Comparison of ENCODE assay signal across 7 mouse cellular contexts in the genomic region with DNA sequence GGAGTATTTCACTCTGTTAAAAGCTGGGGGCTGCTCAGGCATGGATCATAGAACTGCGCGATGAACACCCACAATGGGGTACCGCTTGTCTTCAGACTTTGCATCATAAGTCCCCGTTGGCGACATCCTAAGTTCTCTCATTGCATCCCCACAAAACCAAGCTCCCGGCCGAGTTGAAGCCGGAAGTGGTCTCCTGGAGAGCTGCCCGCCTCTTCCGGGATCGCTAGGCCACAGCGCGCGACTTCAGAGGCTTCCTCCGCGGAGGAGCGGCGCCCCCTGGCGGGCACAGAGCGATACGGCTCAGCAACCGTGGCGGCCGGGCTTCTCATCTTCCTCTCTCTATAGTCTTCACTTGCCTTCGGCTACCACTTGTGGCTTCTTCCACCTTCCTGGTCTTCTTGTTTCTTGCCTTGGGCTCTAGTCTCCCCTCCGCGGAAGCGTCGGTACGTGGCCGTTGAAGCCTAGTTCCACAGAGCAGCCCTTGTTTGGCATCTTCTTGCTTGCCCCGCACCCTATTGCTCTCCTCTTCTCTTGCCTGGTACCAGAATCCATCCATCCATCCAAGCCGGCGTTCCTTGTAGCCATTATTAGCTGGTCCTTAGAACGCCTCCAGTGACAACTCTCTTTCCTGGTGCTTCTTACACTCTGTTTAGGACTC. TPM values are rescaled to one million over a fixed set of nuclear protein-coding genes. Genes with fewer than 3 reads are reported as not detected.
DNase-seq lines count a peak whose midpoint lies in the region; ATAC-seq and TF ChIP-seq lines count a peak whose summit lies in the region.

No protein-coding gene starts in this region.

- DNase-seq in adrenal gland, adult 8-10 months = peak; percentile 82
- DNase-seq in embryo, embryonic 9.5 days (ENCODE audit: extremely low spot score) = peak; percentile 89
- peak; percentile 84 for DNase-seq in kidney, adult 11 months
- DNase-seq in limb, embryonic 11.5 days (ENCODE audit: low spot score) = peak; percentile 97

- 6% methylated on average over 35 of the region's 35 CpGs for WGBS in limb, embryonic 11.5 days
- WGBS in midbrain, embryonic 13.5 days = 5% methylated on average over 35 of the region's 35 CpGs
- WGBS in small intestine, adult 2 months = 3% methylated on average over 35 of the region's 35 CpGs

- no peaks in the 10 kb centered on the region for H3K36me3 ChIP-seq in limb, embryonic 11.5 days (ENCODE audit: control insufficient read depth, insufficient read depth, low read length)
- no peaks in the 10 kb centered on the region for H3K36me3 ChIP-seq in midbrain, embryonic 13.5 days
- H3K36me3 ChIP-seq in small intestine, adult 2 months (ENCODE audit: control insufficient read depth, insufficient read depth, low read length) = no peaks in the 10 kb centered on the region

- no peaks in the 10 kb centered on the region for H3K9me3 ChIP-seq in limb, embryonic 11.5 days (ENCODE audit: control insufficient read depth, low read length)
- H3K9me3 ChIP-seq in midbrain, embryonic 13.5 days = no peaks in the 10 kb centered on the region

- TF ChIP-seq CTCF in small intestine, adult 2 months (IDR thresholded peaks at IDR 0.05; ENCODE audit: extremely low read depth, insufficient read length, insufficient replicate concordance, low read depth, low read length) = peak; percentile 96

- H3K9ac ChIP-seq in limb, embryonic 11.5 days (ENCODE audit: low read length) = peak overlapping the region; percentile 58
- H3K9ac ChIP-seq in midbrain, embryonic 13.5 days (replicated peaks) = peak overlapping the region; percentile 63

- H3K27me3 ChIP-seq in limb, embryonic 11.5 days (ENCODE audit: control insufficient read depth, insufficient read depth, low read length) = no peaks in the 10 kb centered on the region
- no peaks in the 10 kb centered on the region for H3K27me3 ChIP-seq in midbrain, embryonic 13.5 days
- no peaks in the 10 kb centered on the region for H3K27me3 ChIP-seq in small intestine, adult 2 months (ENCODE audit: control insufficient read depth, insufficient read depth, low read length)

- peaks cover 10% of the 10 kb centered on the region; the same call in 1 of the 2 replicates for H3K4me1 ChIP-seq in limb, embryonic 11.5 days (ENCODE audit: control insufficient read depth, insufficient read depth, low read length)
- H3K4me1 ChIP-seq in midbrain, embryonic 13.5 days (replicated peaks) = peaks cover 36% of the 10 kb centered on the region
- peaks cover 3% of the 10 kb centered on the region; the same call in 1 of the 2 replicates for H3K4me1 ChIP-seq in small intestine, adult 2 months (ENCODE audit: control insufficient read depth, insufficient read depth, insufficient read length, low read length)

- peak; percentile 65 for ATAC-seq in granulocyte monocyte progenitor cell, adult 5-6 weeks (replicated peaks; ENCODE audit: poor library complexity, severe bottlenecking)
- ATAC-seq in limb, embryonic 11.5 days (ENCODE audit: insufficient number of reproducible peaks, low FRiP score, low TSS enrichment, low read depth) = peak; percentile 78
- peak; percentile 76 for ATAC-seq in midbrain, embryonic 13.5 days

- peak overlapping the region; percentile 65 for H3K4me2 ChIP-seq in limb, embryonic 11.5 days (ENCODE audit: low read depth, severe bottlenecking)
- H3K4me2 ChIP-seq in midbrain, embryonic 13.5 days (replicated peaks) = peak overlapping the region; percentile 58

- H3K27ac ChIP-seq in limb, embryonic 11.5 days (replicated peaks; ENCODE audit: low read depth, low read length) = no peak overlapping the region; the same call in 1 of the 2 replicates
- H3K27ac ChIP-seq in midbrain, embryonic 13.5 days = peak overlapping the region; percentile 45; the same call in 1 of the 2 replicates
- peak overlapping the region; percentile 52 for H3K27ac ChIP-seq in small intestine, adult 2 months (ENCODE audit: insufficient read depth, low read depth, low read length)

- peak overlapping the region; percentile 33 for H3K4me3 ChIP-seq in limb, embryonic 11.5 days (ENCODE audit: low read depth, low read length)
- H3K4me3 ChIP-seq in midbrain, embryonic 13.5 days (replicated peaks) = peak overlapping the region; percentile 38
- peak overlapping the region; percentile 58 for H3K4me3 ChIP-seq in small intestine, adult 2 months (ENCODE audit: low read depth, low read length)

- TF ChIP-seq POLR2A in small intestine, adult 2 months (IDR thresholded peaks at IDR 0.05; ENCODE audit: low read depth, low read length) = peak; percentile 37; the same call in 1 of the 2 replicates

RNA-seq across cellular contexts. Expression of a gene that starts 9.5 kb away (rescaled TPM):
- 100 to 1,000 TPM; 229 to 382 (median 295) TPM for total RNA-seq in adrenal gland, adult 8-10 months (2022)
- 410 and 448 TPM in 2 replicates for total RNA-seq in granulocyte monocyte progenitor cell, adult 5-6 weeks (2014; fragmentation: Nextera tagmentation)
- 395 and 452 TPM in 2 replicates for total RNA-seq in granulocyte monocyte progenitor cell, adult 5-6 weeks (2017)
- polyA plus RNA-seq in limb, embryonic 11.5 days (2014; fragmentation: Nextera tagmentation; extraction: Ambion mirVana) = 336 and 358 TPM in 2 replicates
- polyA plus RNA-seq in midbrain, embryonic 13.5 days (2015; fragmentation: Nextera tagmentation; extraction: Ambion mirVana) = 399 and 416 TPM in 2 replicates
- 264 and 501 TPM in 2 replicates for polyA plus RNA-seq in small intestine, adult 2 months (2012; rRNA removed)

RNA-seq across cellular contexts. Expression of a gene that starts 24.7 kb away (rescaled TPM):
- total RNA-seq in adrenal gland, adult 8-10 months (2022) = 1 to 10 TPM in 1 of 4 experiments, under 1 TPM in 3; 0.31 to 2.2 (median 0.74) TPM
- total RNA-seq in granulocyte monocyte progenitor cell, adult 5-6 weeks (2014; fragmentation: Nextera tagmentation) = not detected in 2 replicates
- total RNA-seq in granulocyte monocyte progenitor cell, adult 5-6 weeks (2017) = not detected in 2 replicates
- polyA plus RNA-seq in limb, embryonic 11.5 days (2014; fragmentation: Nextera tagmentation; extraction: Ambion mirVana) = 3.4 and 4.1 TPM in 2 replicates
- 18.7 and 22.0 TPM in 2 replicates for polyA plus RNA-seq in midbrain, embryonic 13.5 days (2015; fragmentation: Nextera tagmentation; extraction: Ambion mirVana)
- 2.8 and 48.7 TPM in 2 replicates for polyA plus RNA-seq in small intestine, adult 2 months (2012; rRNA removed)

RNA-seq across cellular contexts. Expression of a gene that starts 34.9 kb away (rescaled TPM):
- total RNA-seq in adrenal gland, adult 8-10 months (2022) = under 1 TPM in 1 of 4 experiments, not detected in 3; 0.74 TPM
- total RNA-seq in granulocyte monocyte progenitor cell, adult 5-6 weeks (2014; fragmentation: Nextera tagmentation) = not detected in 2 replicates
- total RNA-seq in granulocyte monocyte progenitor cell, adult 5-6 weeks (2017) = not detected in 2 replicates
- 1.7 and 1.8 TPM in 2 replicates for polyA plus RNA-seq in limb, embryonic 11.5 days (2014; fragmentation: Nextera tagmentation; extraction: Ambion mirVana)
- 2.4 and 2.7 TPM in 2 replicates for polyA plus RNA-seq in midbrain, embryonic 13.5 days (2015; fragmentation: Nextera tagmentation; extraction: Ambion mirVana)
- 0.13 and 0.17 TPM in 2 replicates for polyA plus RNA-seq in small intestine, adult 2 months (2012; rRNA removed)

RNA-seq across cellular contexts. Expression of a gene that starts 35.6 kb away (rescaled TPM):
- 1 to 10 TPM; 5.0 to 7.7 (median 6.2) TPM for total RNA-seq in adrenal gland, adult 8-10 months (2022)
- not detected in 2 replicates for total RNA-seq in granulocyte monocyte progenitor cell, adult 5-6 weeks (2014; fragmentation: Nextera tagmentation)
- total RNA-seq in granulocyte monocyte progenitor cell, adult 5-6 weeks (2017) = not detected in 2 replicates
- polyA plus RNA-seq in limb, embryonic 11.5 days (2014; fragmentation: Nextera tagmentation; extraction: Ambion mirVana) = 3.4 and 3.7 TPM in 2 replicates
- polyA plus RNA-seq in midbrain, embryonic 13.5 days (2015; fragmentation: Nextera tagmentation; extraction: Ambion mirVana) = 2.3 and 2.7 TPM in 2 replicates
- polyA plus RNA-seq in small intestine, adult 2 months (2012; rRNA removed) = 33.5 and 55.4 TPM in 2 replicates

RNA-seq across cellular contexts. Expression of a gene that starts 57.2 kb away (rescaled TPM):
- total RNA-seq in adrenal gland, adult 8-10 months (2022) = 10 to 100 TPM; 36.7 to 49.1 (median 39.8) TPM
- total RNA-seq in granulocyte monocyte progenitor cell, adult 5-6 weeks (2014; fragmentation: Nextera tagmentation) = 89.9 and 105 TPM in 2 replicates
- 46.9 and 76.8 TPM in 2 replicates for total RNA-seq in granulocyte monocyte progenitor cell, adult 5-6 weeks (2017)
- polyA plus RNA-seq in limb, embryonic 11.5 days (2014; fragmentation: Nextera tagmentation; extraction: Ambion mirVana) = 47.6 and 49.0 TPM in 2 replicates
- polyA plus RNA-seq in midbrain, embryonic 13.5 days (2015; fragmentation: Nextera tagmentation; extraction: Ambion mirVana) = 13.5 and 14.7 TPM in 2 replicates
- 33.2 and 55.4 TPM in 2 replicates for polyA plus RNA-seq in small intestine, adult 2 months (2012; rRNA removed)
